Mouse (Mus musculus) heart, adult 9 months (tissue): Measurements from ENCODE around the gene Flt3.
A peak's percentile ranks its signal among the peaks of the same experiment; 100 is the strongest.

Experiments used
- DNase-seq, 2 experiments: peaks; one replicate each; pipeline ENCODE4 v3.0.0; 2022; ENCODE audit warnings: low spot score in 2 of 2

Flt3 gene

GRCm38 (mm10) chr5:147354161-147354780 lies 46.0 kb downstream of the Flt3 start:
- DNase-seq = no peak

GRCm38 (mm10) chr5:147351931-147352330 lies 48.4 kb downstream of the Flt3 start:
- DNase-seq = no peak

- no peak for DNase-seq
Measured at GRCm38 (mm10) chr5:147345981-147346380, 54.3 kb downstream of the Flt3 start.

- DNase-seq = no peak
Measured at GRCm38 (mm10) chr5:147343904-147344303, 56.4 kb downstream of the Flt3 start.

- no peak for DNase-seq
Measured at GRCm38 (mm10) chr5:147342901-147343300, 57.4 kb downstream of the Flt3 start.

GRCm38 (mm10) chr5:147340741-147341414 lies 59.4 kb downstream of the Flt3 start:
- no peak for DNase-seq

GRCm38 (mm10) chr5:147339560-147339959 lies 60.7 kb downstream of the Flt3 start:
- no peak for DNase-seq

- DNase-seq = no peak
Measured at GRCm38 (mm10) chr5:147338967-147339366, 61.3 kb downstream of the Flt3 start.

GRCm38 (mm10) chr5:147332711-147333110 lies 67.6 kb downstream of the Flt3 start:
- no peak for DNase-seq

GRCm38 (mm10) chr5:147331547-147331946 lies 68.7 kb downstream of the Flt3 start:
- no peak for DNase-seq

GRCm38 (mm10) chr5:147329946-147330345 lies 70.3 kb downstream of the Flt3 start:
- DNase-seq = no peak

GRCm38 (mm10) chr5:147327636-147328035 lies 72.7 kb downstream of the Flt3 start:
- no peak for DNase-seq

GRCm38 (mm10) chr5:147325931-147326330 lies 74.4 kb downstream of the Flt3 start:
- no peak for DNase-seq

GRCm38 (mm10) chr5:147323237-147323917 lies 76.9 kb downstream of the Flt3 start:
- peak in 1 of 2 experiments; percentile 42 for DNase-seq

GRCm38 (mm10) chr5:147322183-147322582 lies 78.1 kb downstream of the Flt3 start, which contains the start of gene Urad:
TSS of gene Urad (minus strand) at chr5:147322440.
- no peak for DNase-seq

GRCm38 (mm10) chr5:147319653-147320052 lies 80.6 kb downstream of the Flt3 start:
- peak; percentile 31 to 36 for DNase-seq

GRCm38 (mm10) chr5:147317991-147318390 lies 82.3 kb downstream of the Flt3 start:
- DNase-seq = no peak

- no peak for DNase-seq
Measured at GRCm38 (mm10) chr5:147317321-147317720, 83.0 kb downstream of the Flt3 start.

GRCm38 (mm10) chr5:147315432-147316075 lies 84.7 kb downstream of the Flt3 start:
- DNase-seq = no peak

- no peak for DNase-seq
Measured at GRCm38 (mm10) chr5:147314646-147315431, 85.5 kb downstream of the Flt3 start.

- DNase-seq = no peak
Measured at GRCm38 (mm10) chr5:147312830-147313685, 87.2 kb downstream of the Flt3 start.
